Mouse (Mus musculus) 416B (cell line): ENCODE results near the gene Ripor1.
"Not testable (repeated sequence)": the region's sequence is repeated elsewhere in the genome, so short reads cannot be mapped to it uniquely, and the experiment has no call there.

Source experiments
- DNase-seq: peaks from one replicate; pipeline ENCODE4 v3.0.0; 2011; ENCODE audit warnings: low read depth

Ripor1 gene

DNA sequence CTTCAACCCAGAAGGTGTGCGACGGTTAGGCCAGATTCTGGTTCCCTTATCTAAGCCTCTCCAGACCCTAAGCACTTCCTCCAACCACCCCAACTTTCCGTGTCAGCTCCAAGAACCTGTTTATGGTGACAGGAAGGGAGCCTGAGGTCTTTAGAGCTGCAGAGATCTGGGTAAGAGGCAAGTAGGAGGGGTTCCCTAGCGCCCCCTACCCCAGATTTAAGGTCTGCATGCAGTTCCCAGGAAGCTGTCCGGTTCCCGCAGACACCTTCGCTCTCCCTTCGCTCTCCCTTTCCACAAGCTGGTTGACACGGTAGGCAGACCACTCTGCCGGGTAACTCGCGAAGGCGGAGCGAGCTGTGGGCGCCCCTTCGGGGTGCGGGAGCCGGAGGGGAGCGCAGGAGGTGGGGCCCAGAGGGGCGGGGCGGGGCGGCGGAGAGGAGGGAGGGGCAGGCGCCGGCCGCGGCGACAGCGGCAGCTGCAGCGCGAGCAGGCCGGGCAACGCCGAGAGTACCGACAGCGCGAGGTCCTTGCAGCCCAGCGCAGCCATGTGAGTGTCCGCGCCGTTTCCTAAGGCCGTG lies at the start of gene Ripor1:
TSS of gene Ripor1 (plus strand) at position 452 of the 578 bp plus-strand sequence.
- peak; percentile 94 for DNase-seq

GRCm38 (mm10) chr8:105562863-105563262 lies 42.2 kb upstream of the Ripor1 start:
- no peak for DNase-seq

- DNase-seq, result no peak
Measured at GRCm38 (mm10) chr8:105563871-105564270, 41.2 kb upstream of the Ripor1 start.

DNA sequence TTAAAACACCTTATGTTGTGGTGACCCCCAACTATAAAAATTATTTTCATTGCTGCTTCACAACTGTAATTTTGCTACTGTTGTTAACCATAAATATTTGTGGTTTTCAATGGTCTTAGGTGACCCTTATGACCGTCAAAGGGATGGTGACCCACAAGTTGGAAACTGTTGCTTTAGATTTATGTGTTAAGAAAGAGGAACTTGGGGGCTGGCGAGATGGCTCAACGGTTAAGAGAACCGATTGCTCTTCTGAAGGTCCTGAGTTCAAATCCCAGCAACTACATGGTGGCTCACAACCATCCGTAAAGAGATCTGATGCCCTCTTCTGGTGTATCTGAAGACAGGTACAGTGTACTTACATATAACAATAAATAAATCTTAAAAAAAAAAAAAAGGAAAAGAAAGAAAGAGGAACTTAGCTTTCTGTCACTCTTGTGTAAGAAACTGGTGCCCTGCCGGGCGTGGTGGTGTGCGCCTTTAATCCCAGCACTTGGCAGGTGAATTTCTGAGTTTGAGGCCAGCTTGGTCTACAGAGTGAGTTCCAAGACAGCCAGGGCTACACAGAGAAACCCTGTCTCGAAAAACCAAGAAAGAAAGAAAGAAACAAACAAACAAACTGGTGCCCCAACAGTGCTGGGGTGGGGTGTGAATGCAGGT lies 40.4 kb upstream of the Ripor1 start:
- peak; percentile 66 for DNase-seq

DNA sequence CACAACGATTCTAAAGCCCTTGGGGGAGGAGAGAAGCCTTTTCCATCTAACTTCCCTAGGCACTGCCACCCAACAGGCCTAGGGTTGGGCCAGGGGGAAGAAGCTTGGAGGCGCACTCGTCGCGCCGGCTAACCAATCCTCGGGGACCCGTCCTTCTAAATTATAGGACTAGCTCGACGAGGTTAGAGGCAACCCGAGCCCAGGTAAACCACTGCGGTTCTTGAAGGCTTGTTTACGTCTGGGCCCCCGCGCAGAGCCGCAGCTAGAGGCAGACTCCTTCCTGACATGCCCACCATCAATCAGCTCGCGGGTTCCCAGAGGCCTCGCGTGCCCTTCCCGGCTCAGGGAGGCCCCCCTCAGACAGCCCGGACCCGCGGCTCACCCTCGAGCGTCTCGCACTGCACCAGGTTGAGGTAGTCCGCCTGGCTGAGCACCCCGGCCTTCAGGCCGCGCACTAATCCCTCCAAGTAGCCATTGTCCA lies 39.6 kb upstream of the Ripor1 start:
- peak; percentile 44 for DNase-seq

DNA sequence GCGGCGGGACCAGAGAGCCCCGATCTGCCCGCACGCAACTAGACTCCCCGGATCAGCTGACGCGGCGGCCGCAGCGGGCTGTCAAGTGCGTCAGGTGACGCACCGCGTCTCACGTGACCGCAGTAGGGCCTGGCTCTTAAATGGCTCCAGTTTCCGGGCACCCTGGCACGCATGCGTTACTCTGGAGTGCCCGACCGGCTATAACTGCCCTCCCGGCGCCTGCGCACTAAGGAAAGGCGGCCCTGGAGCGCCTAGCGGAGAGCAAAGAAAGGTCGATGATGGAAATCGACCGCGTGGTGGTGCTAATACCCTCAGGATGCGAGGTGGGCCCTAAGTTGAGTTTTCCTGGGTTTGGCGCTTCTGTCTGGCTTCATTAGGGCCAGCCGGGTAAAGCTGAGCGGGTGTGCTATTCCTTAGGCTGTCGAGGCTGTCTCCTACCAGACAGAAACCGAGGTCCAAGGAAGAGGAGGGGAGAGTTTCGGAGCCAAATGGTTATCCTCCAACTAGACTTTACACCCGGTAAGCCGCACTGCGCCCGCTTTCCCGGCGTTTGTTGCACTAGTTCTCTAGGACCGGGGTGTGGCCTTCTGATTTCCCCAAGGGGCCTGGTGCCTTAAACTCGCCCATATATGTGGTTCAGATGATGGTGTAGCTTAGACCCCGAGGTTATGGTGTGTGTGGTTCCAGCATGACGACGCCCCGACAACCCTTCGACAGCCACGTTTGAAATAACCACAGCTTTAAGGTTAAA lies 38.9 kb upstream of the Ripor1 start, which contains the start of gene Atp6v0d1:
TSS of gene Atp6v0d1 (minus strand) at position 96 of the 751 bp plus-strand sequence.
- DNase-seq, result peak; percentile 100

GRCm38 (mm10) chr8:105566703-105567595 lies 38.1 kb upstream of the Ripor1 start:
- DNase-seq, result no peak

- peak; percentile 56 for DNase-seq
Measured at GRCm38 (mm10) chr8:105571810-105572209, 33.2 kb upstream of the Ripor1 start.

- peak; percentile 88 for DNase-seq
Measured at GRCm38 (mm10) chr8:105573427-105573826, 31.6 kb upstream of the Ripor1 start.

DNA sequence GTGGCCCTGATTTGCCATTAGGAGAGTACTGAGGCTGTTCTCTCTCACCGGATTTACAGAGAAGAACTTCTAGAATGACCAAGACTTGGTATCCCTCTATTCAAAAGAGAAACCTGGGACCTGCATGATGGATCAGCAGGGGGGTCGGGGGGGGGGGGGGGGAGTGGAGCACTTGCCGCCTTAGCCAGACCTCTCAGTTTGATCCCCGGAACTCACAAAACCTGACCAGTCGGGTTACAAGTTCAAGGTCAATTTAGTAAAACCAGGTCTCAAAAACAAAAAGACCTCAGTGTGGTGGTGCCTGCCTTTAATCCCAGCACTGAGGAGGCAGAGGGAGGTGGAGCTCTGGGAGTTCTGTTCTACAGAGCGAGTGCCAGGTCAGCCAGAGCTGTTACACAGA lies 30.3 kb upstream of the Ripor1 start:
- no peak for DNase-seq

GRCm38 (mm10) chr8:105575538-105575937 lies 29.5 kb upstream of the Ripor1 start:
- DNase-seq, result no peak

- DNase-seq, result no peak
Measured at GRCm38 (mm10) chr8:105579719-105580118, 25.3 kb upstream of the Ripor1 start.

GRCm38 (mm10) chr8:105592431-105592830 lies 12.6 kb upstream of the Ripor1 start:
- no peak for DNase-seq

- DNase-seq, result no peak
Measured at GRCm38 (mm10) chr8:105593859-105594258, 11.2 kb upstream of the Ripor1 start.

- DNase-seq, result no peak
Measured at GRCm38 (mm10) chr8:105594451-105595242, 10.4 kb upstream of the Ripor1 start.

GRCm38 (mm10) chr8:105596362-105597034 lies 8.6 kb upstream of the Ripor1 start:
- DNase-seq, result peak; percentile 73

GRCm38 (mm10) chr8:105598777-105599176 lies 6.3 kb upstream of the Ripor1 start:
- DNase-seq, result no peak

DNA sequence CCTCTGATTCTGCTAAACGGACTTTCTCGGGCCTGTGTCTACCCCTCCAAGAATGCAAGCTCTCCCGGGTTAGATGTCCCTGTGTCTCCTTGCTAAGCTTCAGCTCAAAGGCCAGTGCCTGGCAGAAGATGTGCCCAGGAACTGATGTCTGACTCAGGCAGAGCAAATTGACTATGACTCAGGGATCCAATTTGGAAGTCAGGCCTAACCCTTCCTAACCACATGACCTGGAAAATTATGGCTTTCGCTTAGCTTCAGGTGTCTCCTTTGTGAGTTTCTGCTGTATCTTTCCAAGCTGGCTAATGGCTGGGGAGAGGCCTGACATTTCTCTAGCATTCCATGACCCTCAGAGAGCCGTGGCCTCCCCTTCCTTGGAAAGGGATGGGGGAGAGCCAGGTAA lies 3.8 kb upstream of the Ripor1 start:
- no peak for DNase-seq

DNA sequence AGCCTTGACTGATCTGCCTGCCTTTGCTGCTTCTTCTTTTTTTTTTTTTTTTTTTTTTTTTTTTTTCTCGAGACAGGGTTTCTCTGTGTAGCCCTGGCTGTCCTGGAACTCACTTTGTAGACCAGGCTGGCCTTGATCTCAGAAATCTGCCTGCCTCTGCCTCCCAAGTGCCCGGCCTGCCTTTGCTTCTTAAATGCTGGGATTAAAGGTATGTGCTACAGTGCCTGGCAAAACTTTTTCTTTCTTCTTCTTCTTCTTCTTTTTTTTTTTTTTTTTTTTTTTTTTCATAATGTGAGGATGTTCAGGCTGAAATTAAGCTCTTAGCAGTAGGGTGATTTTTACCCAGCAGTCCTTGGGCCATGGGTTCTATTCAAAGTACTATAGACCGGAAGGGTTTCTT lies 2.5 kb upstream of the Ripor1 start:
- DNase-seq, result not testable (repeated sequence)

DNA sequence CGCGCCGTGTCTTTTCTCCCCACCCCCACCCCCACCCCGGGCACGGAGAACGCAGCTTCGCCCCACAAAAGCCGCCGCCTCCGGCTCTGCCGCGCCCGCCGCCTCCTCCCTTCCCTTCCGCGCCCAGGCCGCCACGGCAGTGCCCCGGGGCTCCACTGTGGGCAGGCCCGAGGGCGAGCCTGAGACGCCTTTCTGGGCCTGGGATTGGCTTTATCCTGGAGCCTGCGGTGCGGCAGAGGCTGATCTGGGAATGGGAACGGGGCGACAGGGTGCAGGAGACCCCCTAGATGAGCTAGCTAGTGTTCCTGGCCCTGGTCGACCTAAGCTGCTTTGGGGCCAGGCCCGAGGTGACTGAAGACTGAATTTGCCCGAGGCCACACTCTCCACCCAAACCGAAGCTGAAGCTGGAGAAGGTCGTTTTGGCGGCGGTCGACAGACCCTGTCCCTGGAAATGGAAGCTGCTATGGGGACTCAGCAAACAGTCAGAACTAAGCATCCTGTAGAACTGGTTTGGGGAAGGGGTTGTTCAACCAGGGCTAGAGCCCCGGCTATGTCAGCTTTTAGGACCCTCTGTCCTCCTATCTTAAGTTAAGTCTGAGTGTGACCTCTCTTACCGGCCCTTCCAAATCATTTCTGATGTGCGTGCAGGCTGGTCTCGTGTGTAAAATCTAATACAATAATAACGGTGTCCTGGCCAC lies 585 bp downstream of the Ripor1 start:
- peak; percentile 35 for DNase-seq
